Mouse (Mus musculus): ENCODE measurements around the gene Adcy2. TPM values are rescaled to one million over a fixed set of nuclear protein-coding genes. Genes with fewer than 3 reads are reported as not detected.

The Adcy2 gene
- polyA plus RNA-seq, 2 experiments: 0.33 to 0.38 TPM

DNA sequence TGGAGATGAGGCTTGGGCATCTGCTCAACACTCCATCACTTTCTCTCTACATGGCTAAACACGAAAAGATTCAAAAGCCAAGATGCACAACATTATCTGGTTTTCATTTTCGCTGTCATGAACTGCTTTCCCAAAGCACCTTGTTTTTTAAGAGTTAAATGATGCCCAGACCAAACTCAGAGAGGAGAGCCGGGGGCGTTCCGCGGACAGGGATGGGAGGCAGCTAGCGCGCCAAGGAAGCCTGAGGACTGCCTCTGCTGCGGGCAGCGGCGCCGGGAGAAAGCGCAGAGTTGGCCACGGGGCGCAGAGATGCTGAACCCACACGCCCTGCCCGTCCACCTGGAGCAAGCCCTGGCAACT lies 803 bp downstream of the Adcy2 start:
- H3K27ac ChIP-seq: no peak overlapping the region
- WGBS (ENCODE audit: insufficient replicate concordance): under 1% methylated on average over 17 of the region's 17 CpGs
- H3K4me3 ChIP-seq (ENCODE audit: insufficient read depth in 1 of 2, low read depth in 2 of 2, low read length in 2 of 2): peak overlapping the region; percentile 37 to 38
- no peak for DNase-seq (ENCODE audit: low read depth in 3 of 3, low spot score in 3 of 3)
- H3K36me3 ChIP-seq (replicated peaks; ENCODE audit: control insufficient read depth, insufficient read depth, low read depth): no peaks in the 10 kb centered on the region
- peak overlapping the region; percentile 40 for H3K4me2 ChIP-seq (ENCODE audit: low read depth)
- H3K9ac ChIP-seq (replicated peaks): no peak overlapping the region
- H3K4me1 ChIP-seq (replicated peaks; ENCODE audit: control insufficient read depth in 2 of 2, insufficient read depth in 2 of 2, low read length in 1 of 2): 0 out of 4 replicates have a peak, but pooled peaks cover 0 to 2% of the 10 kb centered on the region in 2 experiments
- TF ChIP-seq EP300 (IDR thresholded peaks at IDR 0.05; ENCODE audit: low read depth): no peak
- TF ChIP-seq CTCF (IDR thresholded peaks at IDR 0.05; ENCODE audit: low read depth): no peak
- H3K9me3 ChIP-seq (ENCODE audit: control insufficient read depth, low read length): no peaks in the 10 kb centered on the region
- ATAC-seq (ENCODE audit: insufficient read depth): no peak
- peaks cover 25% of the 10 kb centered on the region for H3K27me3 ChIP-seq (ENCODE audit: control insufficient read depth, insufficient read depth, low read length)

DNA sequence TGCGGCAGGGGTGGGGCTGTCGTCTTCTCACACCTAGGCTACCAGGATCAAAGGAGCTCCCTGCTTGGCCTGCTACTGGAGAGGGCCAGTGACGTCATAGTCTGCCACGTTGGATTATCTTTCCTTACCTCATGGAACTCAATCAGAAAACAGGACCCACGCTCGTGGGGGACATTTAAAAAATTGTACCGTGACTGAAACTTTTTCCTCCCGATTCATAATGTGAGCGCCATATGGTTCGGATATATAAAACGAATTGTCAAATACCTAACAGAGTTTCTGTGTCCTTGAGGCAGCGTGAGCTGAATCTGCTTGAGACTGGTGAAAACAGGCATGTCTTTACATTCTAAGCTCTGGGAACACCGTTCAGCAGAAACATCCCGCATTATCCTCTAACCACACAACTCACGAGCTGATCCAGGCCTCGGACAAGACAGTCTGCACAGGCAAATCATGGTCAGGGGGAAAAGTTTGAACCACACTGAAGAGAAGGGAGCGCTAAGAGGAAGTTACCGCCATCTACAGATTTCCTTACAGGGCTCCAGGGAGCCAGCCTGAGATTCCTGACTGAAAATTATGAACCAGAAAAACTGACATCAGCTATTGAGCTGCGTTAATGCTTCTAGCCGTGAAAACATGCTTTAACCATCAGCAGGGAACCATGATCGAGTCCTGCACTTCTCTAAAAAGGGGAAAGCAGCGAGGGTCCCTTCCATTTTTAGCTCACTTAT lies 1.4 kb downstream of the Adcy2 start:
- DNase-seq (ENCODE audit: low read depth in 3 of 3, low spot score in 3 of 3) (no peak), ATAC-seq (ENCODE audit: insufficient read depth) (no peak)
- Histone ChIP-seq H3K4me3 (ENCODE audit: insufficient read depth in 1 of 2, low read depth in 2 of 2, low read length in 2 of 2) (no peak overlapping the region), H3K9ac (replicated peaks) (no peak overlapping the region), H3K4me1 (replicated peaks; ENCODE audit: control insufficient read depth in 2 of 2, insufficient read depth in 2 of 2, low read length in 1 of 2) (0 out of 4 replicates have a peak, but pooled peaks cover 0 to 2% of the 10 kb centered on the region in 2 experiments), H3K27me3 (ENCODE audit: control insufficient read depth, insufficient read depth, low read length) (peaks cover 25% of the 10 kb centered on the region), H3K4me2 (ENCODE audit: low read depth) (peak overlapping the region; percentile 40), H3K36me3 (replicated peaks; ENCODE audit: control insufficient read depth, insufficient read depth, low read depth) (no peaks in the 10 kb centered on the region), H3K9me3 (ENCODE audit: control insufficient read depth, low read length) (no peaks in the 10 kb centered on the region), H3K27ac (no peak overlapping the region)
- WGBS (ENCODE audit: insufficient replicate concordance): 8% methylated on average over 22 of the region's 22 CpGs
- TF ChIP-seq CTCF (IDR thresholded peaks at IDR 0.05; ENCODE audit: low read depth) (no peak), EP300 (IDR thresholded peaks at IDR 0.05; ENCODE audit: low read depth) (no peak)

GRCm38 (mm10) chr13:68997386-68997785 lies 2.0 kb downstream of the Adcy2 start:
- no peak for ATAC-seq (ENCODE audit: insufficient read depth)
- no peaks in the 10 kb centered on the region for H3K9me3 ChIP-seq (ENCODE audit: control insufficient read depth, low read length)
- H3K27ac ChIP-seq: no peak overlapping the region
- no peak overlapping the region for H3K9ac ChIP-seq (replicated peaks)
- no peak overlapping the region for H3K4me2 ChIP-seq (ENCODE audit: low read depth)
- no peaks in the 10 kb centered on the region for H3K36me3 ChIP-seq (replicated peaks; ENCODE audit: control insufficient read depth, insufficient read depth, low read depth)
- H3K4me1 ChIP-seq (replicated peaks; ENCODE audit: control insufficient read depth in 2 of 2, insufficient read depth in 2 of 2, low read length in 1 of 2): 0 out of 4 replicates have a peak, but pooled peaks cover 0 to 2% of the 10 kb centered on the region in 2 experiments
- DNase-seq (ENCODE audit: low read depth in 3 of 3, low spot score in 3 of 3): no peak
- TF ChIP-seq EP300 (IDR thresholded peaks at IDR 0.05; ENCODE audit: low read depth) (no peak), CTCF (IDR thresholded peaks at IDR 0.05; ENCODE audit: low read depth) (no peak)
- no peak overlapping the region for H3K4me3 ChIP-seq (ENCODE audit: insufficient read depth in 1 of 2, low read depth in 2 of 2, low read length in 2 of 2)
- WGBS (ENCODE audit: insufficient replicate concordance): 14% methylated on average over 10 of the region's 10 CpGs
- H3K27me3 ChIP-seq (ENCODE audit: control insufficient read depth, insufficient read depth, low read length): peaks cover 25% of the 10 kb centered on the region

- no peak for ATAC-seq (ENCODE audit: insufficient read depth)
- Histone ChIP-seq H3K9me3 (ENCODE audit: control insufficient read depth, low read length) (no peaks in the 10 kb centered on the region), H3K36me3 (replicated peaks; ENCODE audit: control insufficient read depth, insufficient read depth, low read depth) (no peaks in the 10 kb centered on the region), H3K9ac (replicated peaks) (no peak overlapping the region), H3K4me3 (ENCODE audit: insufficient read depth in 1 of 2, low read depth in 2 of 2, low read length in 2 of 2) (no peak overlapping the region), H3K27me3 (ENCODE audit: control insufficient read depth, insufficient read depth, low read length) (peaks cover 25% of the 10 kb centered on the region), H3K4me1 (replicated peaks; ENCODE audit: control insufficient read depth in 2 of 2, insufficient read depth in 2 of 2, low read length in 1 of 2) (0 out of 4 replicates have a peak, but pooled peaks cover 0 to 2% of the 10 kb centered on the region in 2 experiments), H3K27ac (no peak overlapping the region), H3K4me2 (ENCODE audit: low read depth) (no peak overlapping the region)
- WGBS (ENCODE audit: insufficient replicate concordance): 52% methylated on average over 3 of the region's 3 CpGs
- TF ChIP-seq CTCF (IDR thresholded peaks at IDR 0.05; ENCODE audit: low read depth): no peak
- TF ChIP-seq EP300 (IDR thresholded peaks at IDR 0.05; ENCODE audit: low read depth): no peak
- no peak for DNase-seq (ENCODE audit: low read depth in 3 of 3, low spot score in 3 of 3)
These were observed 2.7 kb downstream of the Adcy2 start for GRCm38 (mm10) chr13:68996661-68997060.

DNA sequence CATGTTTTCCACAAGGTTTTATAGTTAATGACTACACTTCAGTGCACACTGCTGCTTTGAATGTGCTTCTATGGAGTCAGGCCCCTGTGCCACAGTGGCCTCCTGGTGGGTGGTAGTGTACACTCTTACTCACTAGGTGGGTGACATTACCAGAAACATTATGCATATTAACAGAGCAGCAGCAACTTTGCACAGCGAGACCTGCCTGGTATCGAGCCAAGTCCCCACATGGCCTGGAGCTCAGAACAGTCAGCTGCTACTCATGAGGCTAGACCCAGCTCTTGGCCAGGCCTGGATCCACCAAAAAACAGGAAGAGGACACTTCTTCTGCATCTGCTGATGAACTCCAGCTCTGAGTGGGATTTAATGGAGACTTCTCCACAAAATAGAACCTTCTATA lies 13.6 kb downstream of the Adcy2 start:
- Histone ChIP-seq H3K36me3 (replicated peaks; ENCODE audit: control insufficient read depth, insufficient read depth, low read depth) (no peaks in the 10 kb centered on the region), H3K27me3 (ENCODE audit: control insufficient read depth, insufficient read depth, low read length) (no peaks in the 10 kb centered on the region), H3K9ac (replicated peaks) (no peak overlapping the region), H3K27ac (no peak overlapping the region), H3K4me2 (ENCODE audit: low read depth) (no peak overlapping the region), H3K4me1 (replicated peaks; ENCODE audit: control insufficient read depth in 2 of 2, insufficient read depth in 2 of 2, low read length in 1 of 2) (no peaks in the 10 kb centered on the region), H3K4me3 (ENCODE audit: insufficient read depth in 1 of 2, low read depth in 2 of 2, low read length in 2 of 2) (no peak overlapping the region), H3K9me3 (ENCODE audit: control insufficient read depth, low read length) (no peaks in the 10 kb centered on the region)
- no peak for DNase-seq (ENCODE audit: low read depth in 3 of 3, low spot score in 3 of 3)
- no peak for ATAC-seq (ENCODE audit: insufficient read depth)
- TF ChIP-seq EP300 (IDR thresholded peaks at IDR 0.05; ENCODE audit: low read depth): no peak
- no peak for TF ChIP-seq CTCF (IDR thresholded peaks at IDR 0.05; ENCODE audit: low read depth)
- 71% methylated on average over 2 of the region's 2 CpGs for WGBS (ENCODE audit: insufficient replicate concordance)

Measured in liver, embryonic 14.5 days (tissue).